In genomic region chr9:69517387-69518035, GRCm38 (mm10) we compare ENCODE assay signal across 9 mouse cellular contexts.
DNase-seq lines count a peak whose midpoint lies in the region; ATAC-seq and TF ChIP-seq lines count a peak whose summit lies in the region.
"Had no signal": no experiment of that assay in that cellular context is flagged by ENCODE, and none has a peak within 500 bp of the region (broad histone marks: within the 10 kb centered on the region; RNA-seq: fewer than 3 reads in every experiment).

No protein-coding gene starts in this region.

- 0 out of 2 replicates have a peak, but pooled peaks cover 4% of the 10 kb centered on the region for H3K4me1 ChIP-seq in heart, postnatal 0 days (ENCODE audit: control insufficient read depth, insufficient read depth)

- H3K36me3 ChIP-seq in heart, postnatal 0 days (replicated peaks; ENCODE audit: control insufficient read depth, insufficient read depth, low read length) = no peaks in the 10 kb centered on the region

- H3K9me3 ChIP-seq in heart, postnatal 0 days (replicated peaks; ENCODE audit: control insufficient read depth, low read length) = no peaks in the 10 kb centered on the region

- intact Hi-C loops in heart, postnatal 14 days (cut with DNase I) = no loop called here

- DNase-seq in heart, postnatal 0 days (ENCODE audit: low spot score) = peak; percentile 15
- DNase-seq in heart, postnatal 14 days = no peak
- DNase-seq in frontal cortex, postnatal 36 days (ENCODE audit: low spot score in 2 of 2) = peak; percentile 68 to 84
- peak; percentile 21 to 59 for DNase-seq in layer of hippocampus, postnatal 25 days (ENCODE audit: extremely low spot score in 1 of 2, low spot score in 1 of 2)
- peak; percentile 43 to 56 for DNase-seq in lung, postnatal 4 days
- DNase-seq in urinary bladder, postnatal 25 days (ENCODE audit: low spot score) = no peak
- no peak for DNase-seq in adrenal gland, adult 18-20 months (ENCODE audit: low spot score in 2 of 2)
- no peak for DNase-seq in ovary, postnatal 14 days (ENCODE audit: low spot score)

- H3K4me3 ChIP-seq in heart, postnatal 0 days (ENCODE audit: low read depth, low read length) = no peak overlapping the region

- WGBS in heart, postnatal 0 days = 42% methylated on average over 20 of the region's 20 CpGs

- ATAC-seq in heart, postnatal 0 days (ENCODE audit: insufficient read depth, low read depth) = no peak
- ATAC-seq: Patski had no signal

- no peak for TF ChIP-seq EP300 in heart, postnatal 0 days (IDR thresholded peaks at IDR 0.05; ENCODE audit: low read depth)

- no peak for TF ChIP-seq CTCF in heart, postnatal 0 days (IDR thresholded peaks at IDR 0.05; ENCODE audit: low read depth)

- no peak overlapping the region for H3K4me2 ChIP-seq in heart, postnatal 0 days (ENCODE audit: low read depth, low read length)

- no peak overlapping the region for H3K27ac ChIP-seq in heart, postnatal 0 days (ENCODE audit: low read depth)

- H3K9ac ChIP-seq in heart, postnatal 0 days (replicated peaks; ENCODE audit: low read depth, low read length) = no peak overlapping the region

- no peaks in the 10 kb centered on the region for H3K27me3 ChIP-seq in heart, postnatal 0 days (ENCODE audit: control insufficient read depth, insufficient read depth, low read length)

Comparison
In these comparisons a context has a peak if more than half of its experiments do, and no peak if none do; other contexts are left out.
1. DNase-seq: peak in heart, postnatal 0 days (single experiment), frontal cortex, postnatal 36 days (2 of 2), layer of hippocampus, postnatal 25 days (2 of 2) and lung, postnatal 4 days (2 of 2); none in heart, postnatal 14 days (0 of 2), urinary bladder, postnatal 25 days (single experiment), adrenal gland, adult 18-20 months (0 of 2) and ovary, postnatal 14 days (single experiment).